Mouse (Mus musculus): Measurements from ENCODE around the gene Npm3.

GRCm38 (mm10) chr19:45733564-45733963 lies 15.8 kb downstream of the Npm3 start:
- TF ChIP-seq EP300 (IDR thresholded peaks at IDR 0.05; ENCODE audit: low read depth) (no peak), CTCF (IDR thresholded peaks at IDR 0.05; ENCODE audit: low read depth) (no peak)

Measured in liver, embryonic 14.5 days (tissue).